Mouse (Mus musculus): ENCODE measurements around the gene Uncx. TPM values are rescaled to one million over a fixed set of nuclear protein-coding genes. Genes with fewer than 3 reads are reported as not detected.
"Not testable (repeated sequence)": the region's sequence is repeated elsewhere in the genome, so short reads cannot be mapped to it uniquely, and the experiment has no call there.

Uncx gene
- polyA plus RNA-seq, 1 experiment: not detected

GRCm38 (mm10) chr5:139580171-139580743 is 37.0 kb downstream of the Uncx start:
- no peak for TF ChIP-seq CTCF (IDR thresholded peaks at IDR 0.05; ENCODE audit: extremely low read depth, insufficient read length, insufficient replicate concordance, low read depth, low read length)
- no peak for TF ChIP-seq POLR2A (IDR thresholded peaks at IDR 0.05; ENCODE audit: low read depth, low read length)
- H3K27ac ChIP-seq (ENCODE audit: insufficient read depth, low read depth, low read length): no peak overlapping the region
- 0 out of 2 replicates have a peak, but pooled peaks cover under 1% of the 10 kb centered on the region for H3K4me1 ChIP-seq (ENCODE audit: control insufficient read depth, insufficient read depth, insufficient read length, low read length)
- H3K4me3 ChIP-seq (ENCODE audit: low read depth, low read length): no peak overlapping the region
- H3K36me3 ChIP-seq (ENCODE audit: control insufficient read depth, insufficient read depth, low read length): no peaks in the 10 kb centered on the region
- peaks cover 46% of the 10 kb centered on the region for H3K27me3 ChIP-seq (ENCODE audit: control insufficient read depth, insufficient read depth, low read length)
- WGBS: 16% methylated on average over 27 of the region's 27 CpGs

- TF ChIP-seq POLR2A (IDR thresholded peaks at IDR 0.05; ENCODE audit: low read depth, low read length) (no peak), CTCF (IDR thresholded peaks at IDR 0.05; ENCODE audit: extremely low read depth, insufficient read length, insufficient replicate concordance, low read depth, low read length) (no peak)
- Histone ChIP-seq H3K4me1 (ENCODE audit: control insufficient read depth, insufficient read depth, insufficient read length, low read length) (no peaks in the 10 kb centered on the region), H3K4me3 (ENCODE audit: low read depth, low read length) (no peak overlapping the region), H3K27me3 (ENCODE audit: control insufficient read depth, insufficient read depth, low read length) (peaks cover 58% of the 10 kb centered on the region), H3K27ac (ENCODE audit: insufficient read depth, low read depth, low read length) (no peak overlapping the region), H3K36me3 (ENCODE audit: control insufficient read depth, insufficient read depth, low read length) (no peaks in the 10 kb centered on the region)
- WGBS: 1% methylated on average over 10 of the region's 10 CpGs
Measured at GRCm38 (mm10) chr5:139581308-139581868, 38.1 kb downstream of the Uncx start.

GRCm38 (mm10) chr5:139584971-139585747 is 41.9 kb downstream of the Uncx start:
- H3K36me3 ChIP-seq (ENCODE audit: control insufficient read depth, insufficient read depth, low read length): no peaks in the 10 kb centered on the region
- no peak overlapping the region for H3K4me3 ChIP-seq (ENCODE audit: low read depth, low read length)
- peaks cover 59% of the 10 kb centered on the region for H3K27me3 ChIP-seq (ENCODE audit: control insufficient read depth, insufficient read depth, low read length)
- TF ChIP-seq CTCF (IDR thresholded peaks at IDR 0.05; ENCODE audit: extremely low read depth, insufficient read length, insufficient replicate concordance, low read depth, low read length): no peak
- TF ChIP-seq POLR2A (IDR thresholded peaks at IDR 0.05; ENCODE audit: low read depth, low read length): no peak
- H3K4me1 ChIP-seq (ENCODE audit: control insufficient read depth, insufficient read depth, insufficient read length, low read length): no peaks in the 10 kb centered on the region
- no peak overlapping the region for H3K27ac ChIP-seq (ENCODE audit: insufficient read depth, low read depth, low read length)
- WGBS: 10% methylated on average over 39 of the region's 39 CpGs

GRCm38 (mm10) chr5:139585748-139586060 is 42.4 kb downstream of the Uncx start:
- H3K4me3 ChIP-seq (ENCODE audit: low read depth, low read length): no peak overlapping the region
- H3K4me1 ChIP-seq (ENCODE audit: control insufficient read depth, insufficient read depth, insufficient read length, low read length): no peaks in the 10 kb centered on the region
- peaks cover 54% of the 10 kb centered on the region for H3K27me3 ChIP-seq (ENCODE audit: control insufficient read depth, insufficient read depth, low read length)
- H3K27ac ChIP-seq (ENCODE audit: insufficient read depth, low read depth, low read length): no peak overlapping the region
- H3K36me3 ChIP-seq (ENCODE audit: control insufficient read depth, insufficient read depth, low read length): no peaks in the 10 kb centered on the region
- 15% methylated on average over 8 of the region's 8 CpGs for WGBS
- TF ChIP-seq CTCF (IDR thresholded peaks at IDR 0.05; ENCODE audit: extremely low read depth, insufficient read length, insufficient replicate concordance, low read depth, low read length): no peak
- no peak for TF ChIP-seq POLR2A (IDR thresholded peaks at IDR 0.05; ENCODE audit: low read depth, low read length)

GRCm38 (mm10) chr5:139587459-139587858 is 44.2 kb downstream of the Uncx start:
- H3K4me1 ChIP-seq (ENCODE audit: control insufficient read depth, insufficient read depth, insufficient read length, low read length); H3K27ac ChIP-seq (ENCODE audit: insufficient read depth, low read depth, low read length); H3K36me3 ChIP-seq (ENCODE audit: control insufficient read depth, insufficient read depth, low read length); H3K4me3 ChIP-seq (ENCODE audit: low read depth, low read length): not testable (repeated sequence)
- peaks cover 38% of the 10 kb centered on the region for H3K27me3 ChIP-seq (ENCODE audit: control insufficient read depth, insufficient read depth, low read length)
- 90% methylated on average over 4 of the region's 5 CpGs for WGBS

- peaks cover 29% of the 10 kb centered on the region for H3K27me3 ChIP-seq (ENCODE audit: control insufficient read depth, insufficient read depth, low read length)
- not testable (repeated sequence) for H3K4me3 ChIP-seq (ENCODE audit: low read depth, low read length); H3K36me3 ChIP-seq (ENCODE audit: control insufficient read depth, insufficient read depth, low read length); H3K4me1 ChIP-seq (ENCODE audit: control insufficient read depth, insufficient read depth, insufficient read length, low read length); H3K27ac ChIP-seq (ENCODE audit: insufficient read depth, low read depth, low read length)
- 40% methylated on average over 6 of the region's 6 CpGs for WGBS
Measured at GRCm38 (mm10) chr5:139590682-139591360, 47.5 kb downstream of the Uncx start.

GRCm38 (mm10) chr5:139592011-139592410 is 48.7 kb downstream of the Uncx start:
- H3K4me3 ChIP-seq (ENCODE audit: low read depth, low read length): no peak overlapping the region
- no peaks in the 10 kb centered on the region for H3K36me3 ChIP-seq (ENCODE audit: control insufficient read depth, insufficient read depth, low read length)
- H3K4me1 ChIP-seq (ENCODE audit: control insufficient read depth, insufficient read depth, insufficient read length, low read length): peaks cover 5% of the 10 kb centered on the region; the same call in 1 of the 2 replicates
- TF ChIP-seq CTCF (IDR thresholded peaks at IDR 0.05; ENCODE audit: extremely low read depth, insufficient read length, insufficient replicate concordance, low read depth, low read length): no peak
- no peak for TF ChIP-seq POLR2A (IDR thresholded peaks at IDR 0.05; ENCODE audit: low read depth, low read length)
- H3K27me3 ChIP-seq (ENCODE audit: control insufficient read depth, insufficient read depth, low read length): peaks cover 17% of the 10 kb centered on the region
- H3K27ac ChIP-seq (ENCODE audit: insufficient read depth, low read depth, low read length): no peak overlapping the region
- WGBS: 68% methylated on average over 3 of the region's 3 CpGs

Measured in small intestine, adult 2 months (tissue).